Mouse (Mus musculus): ENCODE results near the gene Pgm1. TPM values are rescaled to one million over a fixed set of nuclear protein-coding genes. Genes with fewer than 3 reads are reported as not detected.

The Pgm1 gene
- polyA plus RNA-seq, 1 experiment from 2014 or later = 110 TPM

DNA sequence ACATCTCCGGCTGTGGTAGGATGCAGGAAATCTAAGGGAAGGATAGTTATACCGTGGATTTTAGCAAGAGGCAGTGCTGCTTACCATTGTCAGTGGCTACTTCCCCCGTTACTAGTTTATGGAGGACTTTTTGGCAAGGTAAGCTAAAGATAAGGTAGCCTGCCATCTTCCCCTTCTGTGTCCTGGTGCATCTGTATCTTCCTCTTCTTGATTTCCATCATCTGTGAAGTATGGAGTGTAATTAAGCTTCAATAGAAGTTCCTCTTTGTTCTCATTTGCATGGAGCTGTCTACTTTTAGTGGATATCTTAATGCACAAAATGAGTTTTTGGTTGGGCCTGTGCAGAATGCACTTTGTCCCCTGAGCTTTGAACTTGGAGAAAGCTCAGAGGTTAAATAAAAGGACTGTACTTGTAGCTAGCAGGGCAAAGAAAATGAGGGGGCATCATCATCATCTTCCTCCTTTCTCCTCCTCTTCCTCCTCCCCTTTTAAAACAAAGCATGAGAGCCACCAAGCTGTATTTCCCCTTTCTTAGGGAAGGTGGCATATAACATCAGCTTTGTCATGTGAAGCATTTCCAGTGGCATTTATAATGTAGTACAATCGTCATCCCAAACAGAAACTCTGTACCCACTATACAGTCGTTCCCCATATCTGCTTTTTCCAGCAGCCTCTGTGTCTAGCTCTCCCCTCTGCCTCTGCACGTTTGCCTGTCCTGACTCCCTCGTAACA lies 29.0 kb downstream of the Pgm1 start:
- Histone ChIP-seq H3K4me3 (replicated peaks) (no peak overlapping the region), H3K27ac (no peak overlapping the region), H3K27me3 (replicated peaks) (no peaks in the 10 kb centered on the region), H3K4me2 (no peak overlapping the region), H3K4me1 (no peaks in the 10 kb centered on the region; the same call in 1 of the 2 replicates), H3K36me3 (no peaks in the 10 kb centered on the region), H3K9ac (no peak overlapping the region), H3K9me3 (no peaks in the 10 kb centered on the region)
- no peak for ATAC-seq (ENCODE audit: insufficient read depth, low FRiP score, low read depth)
- 66% methylated on average over 7 of the region's 7 CpGs for WGBS

DNA sequence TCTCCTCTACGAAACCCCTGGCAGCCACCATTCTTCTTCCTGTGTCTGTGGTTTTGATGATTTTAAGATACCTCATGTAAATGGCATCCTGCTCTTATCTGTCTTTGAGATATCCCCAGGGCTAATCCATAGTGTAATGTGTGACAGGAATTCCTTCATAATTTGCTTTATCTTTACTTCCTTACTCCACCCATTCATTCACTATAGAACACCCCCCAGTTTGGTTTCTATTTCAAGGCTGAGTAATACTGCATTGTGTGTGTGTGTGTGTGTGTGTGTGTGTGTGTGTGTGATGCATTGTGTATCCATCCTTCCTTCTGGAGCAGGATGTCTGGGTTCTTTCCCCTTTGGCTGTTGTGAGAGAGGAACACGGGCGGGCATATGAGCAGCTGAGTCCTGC lies 30.1 kb downstream of the Pgm1 start:
- Histone ChIP-seq H3K4me3 (replicated peaks) (no peak overlapping the region), H3K9me3 (no peaks in the 10 kb centered on the region), H3K27me3 (replicated peaks) (no peaks in the 10 kb centered on the region), H3K36me3 (peaks cover 3% of the 10 kb centered on the region; the same call in 1 of the 2 replicates), H3K4me2 (no peak overlapping the region), H3K4me1 (no peaks in the 10 kb centered on the region; the same call in 1 of the 2 replicates), H3K9ac (no peak overlapping the region), H3K27ac (no peak overlapping the region)
- ATAC-seq (ENCODE audit: insufficient read depth, low FRiP score, low read depth) = no peak
- WGBS = 60% methylated on average over 3 of the region's 3 CpGs

DNA sequence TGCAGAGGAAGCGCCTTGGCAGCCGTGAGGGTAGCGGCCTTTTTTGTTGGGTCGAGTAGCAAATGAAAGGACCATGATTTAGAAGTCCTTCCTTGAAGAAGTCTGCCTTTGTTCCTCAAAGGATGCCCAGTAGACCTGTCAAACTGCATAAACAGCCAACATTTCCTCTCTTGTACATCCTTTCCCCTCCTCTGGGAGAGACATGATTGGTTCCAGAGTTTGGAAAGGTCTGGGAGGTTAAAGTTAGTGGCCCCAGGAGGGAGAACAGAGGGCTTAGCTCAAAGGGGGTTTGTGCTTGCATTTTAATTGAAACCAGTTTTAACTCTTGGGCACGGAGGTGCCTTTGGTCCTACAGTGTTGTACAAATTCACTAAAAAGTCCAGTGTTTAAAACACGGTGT lies 37.3 kb downstream of the Pgm1 start:
- WGBS = 86% methylated on average over 6 of the region's 6 CpGs

DNA sequence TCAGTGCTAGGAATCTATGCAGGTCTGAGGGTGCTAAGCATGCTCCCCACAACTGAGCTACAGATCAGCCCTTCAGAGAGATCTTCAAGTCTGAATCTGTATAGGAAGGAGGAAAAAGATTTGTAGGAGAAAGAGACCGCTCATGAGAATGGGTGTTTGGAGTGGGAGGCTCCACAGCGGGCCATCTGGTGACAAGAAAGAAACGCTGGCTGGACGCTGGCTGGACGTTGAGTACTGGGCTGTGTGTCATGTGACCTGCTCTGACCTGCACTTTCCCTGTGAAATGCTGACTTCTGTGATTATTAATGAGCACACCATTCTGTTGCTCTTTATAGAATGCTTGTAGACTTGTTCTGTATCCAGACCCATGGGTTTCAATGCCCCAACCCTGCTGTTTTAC lies 40.1 kb downstream of the Pgm1 start:
- no peaks in the 10 kb centered on the region for H3K9me3 ChIP-seq
- H3K27ac ChIP-seq = peak overlapping the region; percentile 73
- WGBS = 46% methylated on average over 5 of the region's 5 CpGs
- no peak overlapping the region for H3K4me3 ChIP-seq (replicated peaks)
- 0 out of 2 replicates have a peak, but pooled peaks have one; percentile 43 for ATAC-seq (ENCODE audit: insufficient read depth, low FRiP score, low read depth)
- H3K9ac ChIP-seq = no peak overlapping the region
- 0 out of 2 replicates have a peak, but pooled peaks cover 3% of the 10 kb centered on the region for H3K4me1 ChIP-seq
- no peak overlapping the region for H3K4me2 ChIP-seq
- H3K27me3 ChIP-seq (replicated peaks) = no peaks in the 10 kb centered on the region
- H3K36me3 ChIP-seq = peaks cover 9% of the 10 kb centered on the region; the same call in 1 of the 2 replicates

More for the DNA sequence above, 37.3 kb downstream of the Pgm1 start:
- no peak overlapping the region for H3K4me2 ChIP-seq
- ATAC-seq (ENCODE audit: insufficient read depth, low FRiP score, low read depth) = no peak
- no peaks in the 10 kb centered on the region for H3K27me3 ChIP-seq (replicated peaks)
- H3K4me3 ChIP-seq (replicated peaks) = no peak overlapping the region
- no peak overlapping the region for H3K27ac ChIP-seq
- H3K4me1 ChIP-seq = peaks cover 3% of the 10 kb centered on the region; the same call in 1 of the 2 replicates
- H3K9ac ChIP-seq = no peak overlapping the region
- no peaks in the 10 kb centered on the region for H3K9me3 ChIP-seq
- peaks cover 13% of the 10 kb centered on the region; the same call in 1 of the 2 replicates for H3K36me3 ChIP-seq

DNA sequence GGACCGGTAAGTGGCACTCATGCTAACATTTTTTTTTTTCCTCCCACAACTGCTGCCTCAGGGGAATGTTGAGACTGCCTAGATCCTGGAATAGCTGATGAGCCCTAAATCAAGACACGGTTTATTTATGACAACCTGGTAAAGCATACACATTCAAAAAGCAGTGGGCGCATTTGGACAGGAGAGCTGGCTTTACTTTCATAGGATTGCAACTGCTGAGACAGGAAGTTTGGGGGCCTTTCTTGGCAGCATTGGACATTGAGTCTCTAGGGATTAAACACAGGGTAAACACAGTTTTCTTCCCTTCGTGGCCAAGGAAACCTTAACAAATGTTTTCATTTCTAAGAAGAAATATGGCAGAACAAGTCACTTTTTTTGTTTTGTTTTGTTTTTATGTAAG lies 40.9 kb downstream of the Pgm1 start:
- Histone ChIP-seq H3K27ac (peak overlapping the region; percentile 73), H3K4me3 (replicated peaks) (no peak overlapping the region)
- no peak for ATAC-seq (ENCODE audit: insufficient read depth, low FRiP score, low read depth)

DNA sequence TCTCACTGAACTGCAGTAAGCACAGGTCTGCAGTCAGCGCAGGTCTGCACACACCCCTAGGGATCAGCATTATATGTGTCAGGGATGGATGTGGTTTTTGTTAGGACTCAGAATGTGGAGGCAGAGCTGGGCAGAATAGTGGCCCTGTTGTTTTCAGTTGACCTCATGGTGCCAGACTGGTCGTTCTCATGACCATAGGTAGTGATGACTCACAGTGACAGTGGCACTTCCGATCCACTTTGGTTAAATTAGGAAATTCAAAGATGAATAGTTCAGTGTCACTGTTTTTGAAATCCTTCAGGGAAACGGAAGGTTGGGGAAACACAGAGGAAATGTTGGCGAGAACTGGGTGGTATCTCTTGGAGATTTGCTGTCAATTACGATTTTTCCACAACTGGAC lies 43.7 kb downstream of the Pgm1 start:
- Histone ChIP-seq H3K4me3 (replicated peaks) (no peak overlapping the region), H3K9me3 (no peaks in the 10 kb centered on the region), H3K4me2 (no peak overlapping the region), H3K4me1 (0 out of 2 replicates have a peak, but pooled peaks cover 3% of the 10 kb centered on the region), H3K27me3 (replicated peaks) (no peaks in the 10 kb centered on the region), H3K36me3 (no peaks in the 10 kb centered on the region), H3K9ac (no peak overlapping the region), H3K27ac (no peak overlapping the region)
- WGBS = 84% methylated on average over 6 of the region's 6 CpGs
- no peak for ATAC-seq (ENCODE audit: insufficient read depth, low FRiP score, low read depth)

More for the DNA sequence above, 40.9 kb downstream of the Pgm1 start:
- H3K9me3 ChIP-seq = no peaks in the 10 kb centered on the region
- 43% methylated on average over 4 of the region's 4 CpGs for WGBS
- no peak overlapping the region for H3K9ac ChIP-seq
- 0 out of 2 replicates have a peak, but pooled peaks cover 9% of the 10 kb centered on the region for H3K36me3 ChIP-seq
- H3K4me1 ChIP-seq = 0 out of 2 replicates have a peak, but pooled peaks cover 3% of the 10 kb centered on the region
- H3K4me2 ChIP-seq = no peak overlapping the region; the same call in 1 of the 2 replicates
- no peaks in the 10 kb centered on the region for H3K27me3 ChIP-seq (replicated peaks)

DNA sequence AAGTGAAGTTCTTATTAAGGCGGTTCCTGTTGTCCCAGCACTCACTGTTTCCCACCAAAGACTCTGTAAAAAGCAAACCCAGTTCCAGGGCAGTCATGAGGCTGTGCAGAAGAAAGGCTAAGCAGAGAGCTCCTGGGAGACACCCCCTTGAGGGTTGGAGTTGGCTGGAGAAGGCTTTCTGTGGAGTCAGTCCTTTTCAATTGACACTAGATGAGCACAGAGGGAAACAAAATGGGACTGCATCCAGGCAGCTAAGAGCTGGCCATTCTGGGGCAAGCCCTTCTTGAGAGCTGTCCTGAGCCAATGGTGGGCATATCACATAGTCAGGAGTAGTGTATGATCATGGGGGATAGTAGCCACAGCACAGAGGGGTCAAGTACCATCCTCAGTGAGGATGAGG lies 44.7 kb downstream of the Pgm1 start:
- H3K4me3 ChIP-seq (replicated peaks) = no peak overlapping the region
- H3K9me3 ChIP-seq = no peaks in the 10 kb centered on the region
- no peak overlapping the region for H3K4me2 ChIP-seq
- H3K4me1 ChIP-seq = 0 out of 2 replicates have a peak, but pooled peaks cover 3% of the 10 kb centered on the region
- H3K27me3 ChIP-seq (replicated peaks) = no peaks in the 10 kb centered on the region
- H3K27ac ChIP-seq = no peak overlapping the region
- no peak overlapping the region for H3K9ac ChIP-seq
- no peaks in the 10 kb centered on the region for H3K36me3 ChIP-seq
- WGBS = 94% methylated on average over 1 of the region's 1 CpGs
- no peak for ATAC-seq (ENCODE audit: insufficient read depth, low FRiP score, low read depth)

DNA sequence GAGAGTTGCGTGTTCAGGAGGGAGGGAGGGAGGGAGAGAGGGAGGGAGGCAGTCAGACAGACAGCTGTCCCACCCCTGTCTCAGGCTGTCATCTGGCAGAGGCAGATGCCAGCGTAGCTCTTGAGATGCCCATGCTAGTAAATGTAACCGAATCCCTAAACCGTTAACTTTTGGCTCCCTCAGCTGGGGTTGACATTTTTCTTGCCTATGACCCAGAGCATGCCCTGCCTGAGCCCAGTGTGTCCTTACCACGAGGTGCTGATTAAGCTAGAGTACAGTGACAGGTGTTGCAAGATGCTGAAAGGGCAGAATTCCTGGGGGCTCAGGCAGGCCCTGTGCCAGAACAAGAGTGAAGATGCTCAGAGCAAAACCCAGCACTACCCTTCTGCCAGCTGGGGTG lies 45.2 kb downstream of the Pgm1 start:
- 0 out of 2 replicates have a peak, but pooled peaks cover 3% of the 10 kb centered on the region for H3K4me1 ChIP-seq
- no peak overlapping the region for H3K27ac ChIP-seq
- ATAC-seq (ENCODE audit: insufficient read depth, low FRiP score, low read depth) = no peak
- no peak overlapping the region for H3K4me2 ChIP-seq
- H3K36me3 ChIP-seq = no peaks in the 10 kb centered on the region
- no peaks in the 10 kb centered on the region for H3K27me3 ChIP-seq (replicated peaks)
- H3K9me3 ChIP-seq = no peaks in the 10 kb centered on the region
- WGBS = 76% methylated on average over 5 of the region's 5 CpGs
- no peak overlapping the region for H3K4me3 ChIP-seq (replicated peaks)
- no peak overlapping the region for H3K9ac ChIP-seq

DNA sequence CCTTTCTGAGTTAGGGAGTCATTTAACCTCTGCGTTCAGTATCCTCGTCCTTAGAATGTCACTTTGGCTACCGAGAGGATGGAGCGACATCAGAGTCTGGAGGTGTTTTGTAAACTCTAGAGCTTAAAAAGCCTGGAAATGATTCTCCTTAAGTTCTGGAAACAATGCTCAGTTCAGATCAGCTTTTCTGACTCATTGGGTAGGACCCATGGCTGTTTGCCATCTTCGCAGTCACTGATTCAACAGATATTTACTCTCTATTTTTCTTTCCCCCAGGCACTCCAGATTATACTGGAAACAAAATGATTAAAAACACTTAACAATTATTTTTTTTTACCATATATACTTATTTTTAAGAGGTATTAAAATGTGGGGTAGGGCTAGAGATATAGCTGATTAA lies 50.1 kb downstream of the Pgm1 start:
- no peaks in the 10 kb centered on the region for H3K27me3 ChIP-seq (replicated peaks)
- no peak overlapping the region for H3K9ac ChIP-seq
- no peak overlapping the region for H3K4me3 ChIP-seq (replicated peaks)
- 85% methylated on average over 5 of the region's 5 CpGs for WGBS
- no peak overlapping the region for H3K4me2 ChIP-seq
- H3K9me3 ChIP-seq = no peaks in the 10 kb centered on the region
- H3K36me3 ChIP-seq = no peaks in the 10 kb centered on the region
- ATAC-seq (ENCODE audit: insufficient read depth, low FRiP score, low read depth) = no peak
- no peaks in the 10 kb centered on the region for H3K4me1 ChIP-seq
- no peak overlapping the region for H3K27ac ChIP-seq

DNA sequence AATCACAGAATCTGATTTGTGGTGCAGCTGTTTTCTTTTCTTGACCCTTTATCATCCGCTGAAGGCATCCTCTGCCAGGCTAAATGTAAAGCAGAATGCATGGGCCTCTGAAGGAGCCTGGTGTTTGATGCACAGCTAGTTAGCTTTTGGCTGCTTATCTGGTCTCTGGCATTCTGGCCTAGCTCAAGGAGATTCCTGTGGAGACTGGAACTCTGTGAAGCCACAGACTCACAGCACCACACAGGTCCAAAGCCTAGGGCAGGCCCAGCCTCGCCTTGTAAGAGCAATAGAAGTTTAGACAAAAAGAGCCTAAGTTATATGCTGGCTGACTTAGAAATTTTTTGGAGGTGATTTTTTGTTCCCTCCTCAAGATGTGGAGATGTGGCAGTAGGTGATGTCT lies 52.0 kb downstream of the Pgm1 start:
- Histone ChIP-seq H3K4me1 (no peaks in the 10 kb centered on the region), H3K9me3 (no peaks in the 10 kb centered on the region), H3K9ac (no peak overlapping the region), H3K36me3 (no peaks in the 10 kb centered on the region), H3K27ac (no peak overlapping the region), H3K4me2 (no peak overlapping the region), H3K4me3 (replicated peaks) (no peak overlapping the region), H3K27me3 (replicated peaks) (no peaks in the 10 kb centered on the region)
- WGBS = 82% methylated on average over 2 of the region's 2 CpGs
- no peak for ATAC-seq (ENCODE audit: insufficient read depth, low FRiP score, low read depth)

DNA sequence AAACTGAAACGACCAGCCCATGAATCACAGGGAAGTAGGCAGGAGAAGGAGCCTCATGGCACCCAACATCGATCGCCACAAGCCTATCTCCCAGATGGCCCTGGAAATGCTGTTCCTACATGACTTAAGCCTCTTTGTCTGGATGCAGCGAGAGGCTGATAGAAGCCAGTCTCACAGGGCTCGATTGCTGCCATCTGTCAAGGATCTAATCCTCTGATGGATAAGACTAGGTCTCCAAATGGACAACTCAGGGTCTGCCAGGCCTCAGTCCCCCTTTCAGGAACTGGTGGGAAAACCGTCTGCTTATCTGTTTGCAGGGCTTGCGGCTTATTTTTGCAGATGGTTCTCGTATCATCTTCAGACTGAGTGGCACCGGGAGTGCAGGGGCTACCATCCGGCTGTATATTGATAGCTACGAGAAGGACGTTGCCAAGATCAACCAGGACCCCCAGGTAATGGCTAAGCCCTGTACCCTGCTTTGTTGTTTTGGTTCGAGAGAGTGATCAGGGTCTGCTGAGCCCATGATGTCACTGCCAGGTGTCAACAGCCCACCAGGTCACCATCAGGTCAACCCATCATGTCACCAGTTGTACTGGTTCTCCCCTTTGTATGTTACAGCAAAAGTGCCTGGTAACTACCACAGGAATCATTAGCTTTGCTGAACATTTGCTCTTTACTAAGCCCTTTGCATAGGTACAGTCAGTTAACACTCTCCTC lies 54.6 kb downstream of the Pgm1 start:
- H3K9ac ChIP-seq = no peak overlapping the region
- WGBS = 66% methylated on average over 13 of the region's 13 CpGs
- H3K4me3 ChIP-seq (replicated peaks) = no peak overlapping the region
- no peaks in the 10 kb centered on the region for H3K4me1 ChIP-seq
- H3K9me3 ChIP-seq = no peaks in the 10 kb centered on the region
- no peaks in the 10 kb centered on the region for H3K36me3 ChIP-seq
- H3K27me3 ChIP-seq (replicated peaks) = no peaks in the 10 kb centered on the region
- no peak for ATAC-seq (ENCODE audit: insufficient read depth, low FRiP score, low read depth)
- H3K4me2 ChIP-seq = no peak overlapping the region
- H3K27ac ChIP-seq = no peak overlapping the region

DNA sequence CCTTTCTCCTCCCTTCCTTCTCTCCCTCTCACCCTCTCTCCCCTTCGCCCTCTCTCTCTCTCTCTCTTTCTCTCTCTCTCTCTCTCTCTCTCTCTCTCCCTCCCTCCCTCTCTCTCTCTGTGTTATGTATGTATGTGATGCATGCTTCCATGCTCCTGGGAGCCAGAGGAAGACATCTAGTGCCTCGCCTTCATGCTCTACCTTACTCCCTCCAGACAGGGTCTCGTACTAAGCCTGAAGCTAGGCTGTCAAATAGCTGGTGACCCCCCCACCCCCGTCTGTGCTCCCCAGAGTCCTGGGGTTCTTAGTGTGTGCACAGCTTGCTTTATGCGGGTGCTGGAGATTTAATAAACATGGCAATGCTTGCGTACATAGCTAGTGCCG lies 55.1 kb downstream of the Pgm1 start:
- no peaks in the 10 kb centered on the region for H3K36me3 ChIP-seq
- WGBS = 71% methylated on average over 7 of the region's 7 CpGs

More for the DNA sequence above, 55.1 kb downstream of the Pgm1 start:
- Histone ChIP-seq H3K4me1 (no peaks in the 10 kb centered on the region), H3K27ac (no peak overlapping the region), H3K4me3 (replicated peaks) (no peak overlapping the region), H3K4me2 (no peak overlapping the region), H3K9me3 (no peaks in the 10 kb centered on the region), H3K9ac (no peak overlapping the region), H3K27me3 (replicated peaks) (no peaks in the 10 kb centered on the region)
- ATAC-seq (ENCODE audit: insufficient read depth, low FRiP score, low read depth) = no peak

Measured in stomach, embryonic 15.5 days (tissue).